Comparison of ENCODE assay signal across 8 mouse cellular contexts in genomic region chr7:93079420-93079784, GRCm38 (mm10). TPM values are rescaled to one million over a fixed set of nuclear protein-coding genes. Genes with fewer than 3 reads are reported as not detected.
DNase-seq lines count a peak whose midpoint lies in the region; ATAC-seq and TF ChIP-seq lines count a peak whose summit lies in the region.

No protein-coding gene starts in this region.

- H3K9ac ChIP-seq in heart, embryonic 11.5 days (ENCODE audit: low read depth, low read length), result no peak overlapping the region
- no peak overlapping the region for H3K9ac ChIP-seq in liver, embryonic 16.5 days (ENCODE audit: low read depth, low read length)

- no peak for TF ChIP-seq CTCF in E14TG2a.4 (conservative IDR thresholded peaks at IDR 0.05; ENCODE audit: low read length)

- no peak for DNase-seq in heart, adult 18-20 months
- DNase-seq in hindbrain, embryonic 10.5 days (ENCODE audit: low spot score), result no peak
- no peak for DNase-seq in retina, postnatal 1 day
- no peak for DNase-seq in cerebellum, postnatal 36 days
- DNase-seq in thymus, postnatal 0 days (ENCODE audit: low spot score), result no peak

- peaks cover 21% of the 10 kb centered on the region for H3K27me3 ChIP-seq in heart, embryonic 11.5 days (ENCODE audit: control insufficient read depth, insufficient read depth, low read length)
- H3K27me3 ChIP-seq in E14TG2a.4 (ENCODE audit: insufficient read depth, low read length), result peaks cover 57% of the 10 kb centered on the region
- no peaks in the 10 kb centered on the region; the same call in 1 of the 2 replicates for H3K27me3 ChIP-seq in hindbrain, embryonic 10.5 days (ENCODE audit: insufficient read depth, poor library complexity, severe bottlenecking)
- H3K27me3 ChIP-seq in liver, embryonic 16.5 days (ENCODE audit: control insufficient read depth, insufficient read depth, low read depth, low read length), result peaks cover 35% of the 10 kb centered on the region

- H3K4me1 ChIP-seq in heart, embryonic 11.5 days (ENCODE audit: control insufficient read depth, insufficient read depth, low read length), result no peaks in the 10 kb centered on the region
- peaks cover 25% of the 10 kb centered on the region for H3K4me1 ChIP-seq in E14TG2a.4 (replicated peaks; ENCODE audit: low read depth, low read length)
- peaks cover 58% of the 10 kb centered on the region for H3K4me1 ChIP-seq in hindbrain, embryonic 10.5 days (replicated peaks)
- no peaks in the 10 kb centered on the region for H3K4me1 ChIP-seq in liver, embryonic 16.5 days (ENCODE audit: control insufficient read depth, low read depth, low read length)

- H3K4me3 ChIP-seq in heart, embryonic 11.5 days (ENCODE audit: low read depth, low read length), result peak overlapping the region; percentile 49
- peak overlapping the region; percentile 86 for H3K4me3 ChIP-seq in E14TG2a.4 (replicated peaks; ENCODE audit: low read length)
- peak overlapping the region; percentile 85 for H3K4me3 ChIP-seq in hindbrain, embryonic 10.5 days
- H3K4me3 ChIP-seq in liver, embryonic 16.5 days (ENCODE audit: low read depth, low read length), result peak overlapping the region; percentile 48

- WGBS in heart, embryonic 11.5 days (ENCODE audit: insufficient replicate concordance), result 30% methylated on average over 7 of the region's 7 CpGs
- 22% methylated on average over 7 of the region's 7 CpGs for WGBS in hindbrain, embryonic 10.5 days
- 22% methylated on average over 7 of the region's 7 CpGs for WGBS in liver, embryonic 16.5 days (ENCODE audit: insufficient replicate concordance)

- ATAC-seq in heart, embryonic 11.5 days (replicated peaks; ENCODE audit: insufficient number of reproducible peaks, low FRiP score, low TSS enrichment), result 0 out of 2 replicates have a peak, but pooled peaks have one; percentile 7
- no peak for ATAC-seq in liver, embryonic 16.5 days (ENCODE audit: low read depth)

- H3K4me2 ChIP-seq in heart, embryonic 11.5 days, result peak overlapping the region; percentile 91
- peak overlapping the region; percentile 59 for H3K4me2 ChIP-seq in liver, embryonic 16.5 days (ENCODE audit: low read depth, low read length)

- no peaks in the 10 kb centered on the region for H3K9me3 ChIP-seq in heart, embryonic 11.5 days (replicated peaks; ENCODE audit: control insufficient read depth, low read length)
- H3K9me3 ChIP-seq in E14TG2a.4 (ENCODE audit: low read length), result no peaks in the 10 kb centered on the region
- H3K9me3 ChIP-seq in hindbrain, embryonic 10.5 days, result no peaks in the 10 kb centered on the region
- no peaks in the 10 kb centered on the region for H3K9me3 ChIP-seq in liver, embryonic 16.5 days (replicated peaks; ENCODE audit: control insufficient read depth, low read length)

- no peaks in the 10 kb centered on the region for H3K36me3 ChIP-seq in heart, embryonic 11.5 days (ENCODE audit: control insufficient read depth, insufficient read depth, low read length)
- no peaks in the 10 kb centered on the region for H3K36me3 ChIP-seq in E14TG2a.4 (ENCODE audit: insufficient read depth, low read length)
- H3K36me3 ChIP-seq in hindbrain, embryonic 10.5 days, result no peaks in the 10 kb centered on the region
- no peaks in the 10 kb centered on the region for H3K36me3 ChIP-seq in liver, embryonic 16.5 days (ENCODE audit: control insufficient read depth, insufficient read depth)

- H3K27ac ChIP-seq in heart, embryonic 11.5 days (ENCODE audit: low read depth, low read length), result no peak overlapping the region
- peak overlapping the region; percentile 93 for H3K27ac ChIP-seq in hindbrain, embryonic 10.5 days
- no peak overlapping the region for H3K27ac ChIP-seq in liver, embryonic 16.5 days (ENCODE audit: low read length)

RNA-seq across cellular contexts. Expression of gene Fam181b, which starts 0.3 kb away (rescaled TPM):
- polyA plus RNA-seq in heart, embryonic 11.5 days (2014; fragmentation: Nextera tagmentation; extraction: Ambion mirVana), result 1.7 and 2.0 TPM in 2 replicates
- total RNA-seq in heart, adult 18-20 months (2021), result 1 to 10 TPM; 2.9 to 4.1 TPM
- 30.1 and 40.4 TPM in 2 replicates for polyA plus RNA-seq in hindbrain, embryonic 10.5 days (2016; fragmentation: Nextera tagmentation; extraction: Ambion mirVana)
- 0.09 TPM in 1 of 2 replicates, not detected in the other for polyA plus RNA-seq in liver, embryonic 16.5 days (2015; fragmentation: Nextera tagmentation; extraction: Ambion mirVana)
- polyA plus RNA-seq in thymus, postnatal 0 days (2015; fragmentation: Nextera tagmentation; extraction: Ambion mirVana), result 2.6 and 3.3 TPM in 2 replicates
